Mouse (Mus musculus) c-Kit-positive CD71-negative TER-119-negative erythroid progenitor cells, embryonic 14.5 days (primary cell): ENCODE measurements around the gene Rnf24.

Experiments
- DNase-seq: peaks from one replicate; pipeline ENCODE4 v3.0.0-alpha.2; 2013; ENCODE audit warnings: low read depth

The Rnf24 gene

DNA sequence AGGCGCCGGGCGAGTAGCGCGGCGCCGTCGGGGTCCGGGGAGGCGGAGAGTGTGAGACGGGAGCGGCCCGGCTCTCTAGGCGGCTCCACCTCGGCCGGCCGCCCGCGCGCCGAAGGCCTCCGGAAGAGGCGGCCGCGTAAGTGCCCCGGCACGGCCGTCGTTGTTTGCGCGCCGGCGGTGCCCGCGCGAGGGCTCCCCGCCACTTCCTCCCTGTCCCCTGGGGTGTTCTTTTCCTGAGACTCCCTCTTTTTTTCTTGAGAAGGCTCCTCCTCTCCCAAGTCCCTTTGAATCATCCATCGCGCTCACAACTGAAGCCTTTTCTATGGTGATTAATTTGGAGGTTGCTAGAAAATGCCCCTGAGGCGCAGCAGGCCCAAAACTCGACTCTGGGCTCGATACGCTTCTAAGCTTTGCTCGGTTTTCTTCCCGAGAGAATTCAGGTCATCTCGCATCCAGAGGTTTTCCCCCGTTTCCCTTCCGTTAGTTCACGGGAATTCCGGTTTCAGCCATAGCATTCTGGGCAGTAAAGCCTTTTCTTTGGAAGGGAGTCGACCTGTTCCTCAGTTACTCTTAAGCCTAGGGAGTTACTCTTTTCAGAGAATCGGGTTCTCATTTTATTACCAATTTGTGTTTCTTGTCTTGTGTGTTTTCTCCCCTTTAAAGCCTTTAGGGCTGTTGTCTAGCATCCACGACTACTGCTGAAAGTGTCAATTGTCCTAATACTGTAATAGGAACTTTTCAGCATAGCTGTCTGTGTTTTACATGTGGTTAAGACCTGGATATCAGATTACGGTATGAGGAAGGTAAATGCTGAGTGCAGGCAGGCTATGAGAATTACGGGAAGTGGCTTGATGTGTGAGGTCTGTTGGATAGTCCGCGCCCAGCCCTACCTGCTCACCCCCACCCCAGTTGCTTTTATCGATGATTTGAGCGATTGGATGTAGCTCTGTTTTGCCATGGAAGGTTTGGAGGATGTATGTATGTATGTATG, 89.7 kb downstream of the Rnf24 start:
- no peak for DNase-seq

DNA sequence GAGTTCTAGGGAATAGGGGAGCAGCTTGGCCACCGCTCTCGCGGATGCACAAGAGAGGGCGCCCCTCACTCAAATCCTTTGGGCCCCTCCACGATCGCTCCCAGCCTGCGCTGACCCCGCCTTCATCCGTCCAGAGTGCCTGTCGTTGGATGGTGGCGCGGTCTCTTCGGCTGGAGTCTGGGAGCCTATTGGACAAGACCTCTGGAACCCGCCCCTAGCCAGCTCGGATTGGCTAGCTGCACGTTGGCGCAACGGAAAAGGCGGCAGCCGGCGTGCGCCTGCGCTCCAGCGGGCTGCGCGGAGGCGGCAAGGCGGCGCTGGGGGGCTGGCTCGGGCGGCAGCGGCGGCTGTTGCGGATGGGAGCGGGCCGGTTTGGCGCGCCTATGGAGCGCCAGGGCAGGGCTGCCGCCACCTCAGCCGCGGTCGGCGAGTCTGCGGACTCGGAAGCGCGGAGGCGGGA, 90.4 kb downstream of the Rnf24 start, which contains the start of gene Pank2:
Pank2 (plus strand) TSS at position 283 of the 460 bp plus-strand sequence.
- DNase-seq: peak; percentile 93

DNA sequence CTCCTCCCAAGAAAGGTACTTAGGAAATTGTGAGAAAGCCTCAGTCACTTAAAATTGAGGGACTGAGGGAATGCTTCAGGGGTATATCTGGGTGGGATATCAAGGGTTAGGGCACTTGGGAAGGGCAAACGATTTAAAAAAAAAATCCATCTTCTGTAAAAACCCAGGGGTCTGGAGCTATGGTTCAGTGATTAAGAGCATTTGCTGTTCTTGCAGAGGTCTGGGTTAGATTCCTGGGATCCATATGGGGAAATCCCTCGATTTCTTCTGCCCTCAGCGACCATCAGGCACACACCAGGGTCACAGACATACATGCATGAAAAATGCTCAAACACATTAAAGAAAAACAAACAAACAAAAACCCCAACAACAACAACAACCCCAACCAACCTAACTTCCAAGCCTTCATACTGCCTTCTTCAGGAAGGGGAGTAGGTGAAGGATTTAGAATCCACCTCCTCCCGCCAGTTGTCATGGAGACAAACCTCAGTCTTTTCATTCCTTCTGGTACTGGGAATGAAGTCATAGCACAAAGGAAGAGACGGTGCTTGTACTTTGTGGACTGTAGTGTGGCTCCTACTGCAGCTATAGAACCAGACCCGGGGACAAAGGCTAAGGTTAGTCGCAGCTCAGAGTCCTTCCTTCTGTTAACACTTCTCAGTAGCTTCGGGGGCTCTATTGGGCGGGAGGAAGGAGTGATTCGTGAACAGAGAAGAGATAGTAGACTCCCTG, 91.0 kb downstream of the Rnf24 start:
- DNase-seq: no peak

DNA sequence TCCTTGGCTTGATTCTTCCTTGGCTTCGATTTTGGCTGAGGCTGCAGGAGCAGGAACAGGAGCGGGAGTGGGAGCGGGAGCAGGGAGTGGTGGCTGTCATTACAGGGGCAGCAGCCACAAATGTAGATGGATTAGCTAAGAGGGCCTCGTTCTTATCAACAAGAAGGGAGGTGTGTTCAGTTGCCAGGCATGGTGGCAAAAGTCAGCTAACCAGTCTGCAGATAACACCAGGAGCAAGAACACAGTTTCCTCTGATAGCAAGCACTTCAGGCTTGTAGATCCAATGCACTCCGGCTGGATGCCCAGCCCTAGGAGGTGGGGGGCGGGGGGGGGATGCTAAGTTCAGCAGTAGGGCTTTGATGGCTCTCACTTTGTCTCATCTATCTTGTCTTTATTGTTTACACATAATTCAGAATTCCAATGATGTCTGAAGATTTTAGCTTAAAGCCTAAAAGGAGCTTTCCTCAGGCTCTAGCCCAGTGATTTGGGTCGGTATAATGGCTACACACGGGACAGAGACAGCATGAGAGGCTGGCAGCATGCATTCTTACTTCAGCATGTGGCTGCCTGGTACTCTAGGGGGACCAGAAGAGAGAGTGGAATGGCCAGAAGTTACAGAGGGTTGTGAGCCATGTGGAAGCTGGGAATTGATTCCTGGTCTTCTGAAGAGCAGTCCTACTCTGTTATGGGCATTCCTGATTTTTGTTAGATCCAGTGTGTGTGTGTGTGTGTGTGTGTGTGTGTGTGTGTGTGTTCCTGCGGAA, 92.0 kb downstream of the Rnf24 start:
- DNase-seq: no peak

DNA sequence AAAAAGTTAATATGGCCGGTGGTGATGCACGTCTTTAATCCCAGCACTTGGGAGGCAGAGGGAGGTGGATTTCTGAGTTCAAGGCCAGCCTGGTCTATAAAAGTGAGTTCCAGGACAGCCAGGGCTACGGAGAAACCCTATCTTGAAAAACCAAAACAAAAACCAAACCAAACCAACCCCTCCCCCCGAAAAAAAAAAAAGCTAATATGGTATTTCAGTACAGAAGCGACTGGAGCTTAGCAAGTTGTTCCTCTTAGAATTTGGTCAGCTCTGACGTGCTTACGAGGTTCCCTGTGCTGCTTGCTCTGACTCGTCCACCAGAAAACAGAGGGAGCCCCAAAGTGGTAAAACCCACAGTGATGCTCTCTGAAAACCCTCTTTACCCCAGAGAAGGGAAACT, 94.0 kb downstream of the Rnf24 start:
- DNase-seq: no peak

DNA sequence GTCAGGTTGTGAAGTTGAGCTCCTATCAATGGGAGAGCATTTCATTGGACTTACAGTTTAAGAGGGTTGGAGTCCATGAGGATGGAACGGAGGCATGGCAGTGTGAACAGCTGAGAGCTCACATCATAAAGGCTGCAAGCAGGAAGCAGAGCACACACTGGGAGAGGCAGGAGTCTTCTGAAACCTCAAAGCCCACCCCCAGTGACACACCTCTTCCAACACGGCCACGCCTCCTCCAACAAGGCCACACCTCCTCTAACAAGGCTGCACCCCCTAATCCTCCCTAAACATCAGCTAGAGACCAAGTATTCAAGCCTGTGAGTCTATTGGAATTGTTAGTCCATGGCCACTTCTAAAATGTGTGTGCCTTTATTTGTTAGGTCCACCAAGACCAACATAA, 97.0 kb downstream of the Rnf24 start:
- DNase-seq: no peak

DNA sequence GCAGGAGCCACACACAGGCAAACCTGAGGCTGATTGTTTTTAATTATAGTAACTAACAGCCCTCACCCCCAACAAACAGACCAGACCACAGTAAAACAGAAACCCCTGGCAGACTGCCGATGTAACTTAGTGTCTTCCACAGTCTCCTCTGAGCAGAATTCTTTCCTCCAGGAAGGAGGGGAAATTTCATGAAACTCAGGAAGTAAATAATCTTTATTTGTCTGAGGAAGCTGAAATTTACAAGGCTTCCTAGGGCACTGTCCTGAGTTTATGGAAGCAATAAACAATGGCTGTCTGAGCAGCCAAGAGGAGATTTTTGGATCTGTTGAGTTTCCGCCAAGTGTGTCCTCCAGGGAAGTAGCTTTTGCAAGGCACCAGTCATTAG, 98.4 kb downstream of the Rnf24 start:
- no peak for DNase-seq

DNA sequence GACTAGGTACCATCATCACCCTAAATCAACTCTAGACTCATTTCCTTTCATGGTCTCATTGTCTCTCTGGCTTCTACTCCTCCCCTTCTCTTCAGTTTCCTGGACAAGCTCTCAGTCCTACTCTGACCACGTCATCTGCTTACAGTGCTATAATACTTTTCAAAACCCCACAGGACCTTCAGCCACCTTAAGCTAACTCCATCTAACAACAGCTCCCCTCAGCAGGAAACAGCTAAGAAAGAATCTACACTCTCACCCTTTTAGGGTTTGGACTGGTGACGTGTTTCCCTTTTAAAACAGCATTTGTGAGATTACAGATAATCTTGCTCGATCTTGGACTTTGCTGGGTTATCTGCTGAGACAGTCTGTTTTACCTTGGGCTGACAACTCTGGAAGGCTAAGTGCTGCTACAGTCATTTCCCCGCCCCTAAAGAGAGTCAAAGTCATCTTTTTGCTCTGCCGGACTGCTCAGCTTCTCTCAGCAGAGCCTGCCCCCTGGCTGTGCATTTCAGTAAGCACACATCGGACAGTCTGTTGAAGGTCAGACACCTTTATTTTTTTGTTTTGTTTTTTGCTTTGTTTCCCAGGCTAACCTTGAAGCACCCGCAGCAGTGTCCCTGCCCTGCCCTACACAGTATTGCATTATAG, 98.9 kb downstream of the Rnf24 start:
- peak; percentile 67 for DNase-seq
